25 mouse cellular contexts compared by ENCODE assay signal in the genomic region with DNA sequence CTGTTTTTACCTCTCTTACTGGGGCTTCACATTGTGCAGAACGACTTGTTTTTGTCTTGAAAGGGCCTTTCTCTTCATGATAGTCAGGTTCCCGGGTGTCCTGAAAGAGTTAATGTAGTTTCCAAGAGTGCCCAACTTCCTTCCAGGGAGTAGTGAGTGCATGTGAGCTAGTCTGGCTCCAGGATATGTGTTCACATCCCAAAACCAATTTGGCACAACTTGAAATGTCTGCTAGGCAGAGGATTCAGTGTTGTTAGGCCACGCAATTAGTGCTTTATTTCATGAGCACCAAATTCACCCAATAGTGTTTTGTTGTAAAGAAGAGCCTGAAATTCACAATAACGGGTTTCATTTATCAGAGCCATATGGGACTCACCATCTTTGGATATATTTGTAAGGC. TPM values are rescaled to one million over a fixed set of nuclear protein-coding genes. Genes with fewer than 3 reads are reported as not detected.
DNase-seq lines count a peak whose midpoint lies in the region; ATAC-seq and TF ChIP-seq lines count a peak whose summit lies in the region.
"Had no signal": no experiment of that assay in that cellular context is flagged by ENCODE, and none has a peak within 500 bp of the region (broad histone marks: within the 10 kb centered on the region; RNA-seq: fewer than 3 reads in every experiment).

No protein-coding gene starts in this region.

- no peak for TF ChIP-seq CTCF in brain, embryonic 14.5 days (IDR thresholded peaks at IDR 0.05; ENCODE audit: borderline replicate concordance, extremely low read depth, insufficient read depth, insufficient read length)
- no peak for TF ChIP-seq CTCF in forebrain, postnatal 0 days (IDR thresholded peaks at IDR 0.05; ENCODE audit: low read depth)

- H3K4me2 ChIP-seq in forebrain, embryonic 14.5 days (ENCODE audit: low read length): no peak overlapping the region
- no peak overlapping the region for H3K4me2 ChIP-seq in heart, embryonic 11.5 days
- H3K4me2 ChIP-seq in forebrain, postnatal 0 days (ENCODE audit: low read depth): no peak overlapping the region
- H3K4me2 ChIP-seq: embryonic facial prominence, embryonic 12.5 days; embryonic facial prominence, embryonic 15.5 days; hindbrain, embryonic 12.5 days; hindbrain, embryonic 15.5 days had no signal

- H3K27me3 ChIP-seq in forebrain, embryonic 14.5 days (replicated peaks; ENCODE audit: control insufficient read depth, insufficient read depth, low read length): no peaks in the 10 kb centered on the region
- no peaks in the 10 kb centered on the region for H3K27me3 ChIP-seq in forebrain, embryonic 10.5 days (ENCODE audit: poor library complexity, severe bottlenecking)
- no peaks in the 10 kb centered on the region for H3K27me3 ChIP-seq in heart, embryonic 11.5 days (ENCODE audit: control insufficient read depth, insufficient read depth, low read length)
- no peaks in the 10 kb centered on the region for H3K27me3 ChIP-seq in forebrain, postnatal 0 days (ENCODE audit: insufficient read depth, low read length)
- H3K27me3 ChIP-seq: CH12.LX; embryonic facial prominence, embryonic 12.5 days; embryonic facial prominence, embryonic 15.5 days; hindbrain, embryonic 12.5 days; hindbrain, embryonic 15.5 days; Patski had no signal

- WGBS in forebrain, embryonic 14.5 days: 31% methylated on average over 4 of the region's 4 CpGs
- 65% methylated on average over 4 of the region's 4 CpGs for WGBS in forebrain, embryonic 10.5 days
- 65% methylated on average over 4 of the region's 4 CpGs for WGBS in heart, embryonic 11.5 days (ENCODE audit: insufficient replicate concordance)
- whole genome bisulfite sequencing in forebrain, postnatal 0 days: 28% methylated on average over 4 of the region's 4 CpGs

- no peak overlapping the region for H3K4me3 ChIP-seq in forebrain, embryonic 14.5 days (ENCODE audit: low read depth, low read length)
- H3K4me3 ChIP-seq in forebrain, embryonic 10.5 days: no peak overlapping the region
- no peak overlapping the region for H3K4me3 ChIP-seq in heart, embryonic 11.5 days (ENCODE audit: low read depth, low read length)
- H3K4me3 ChIP-seq in forebrain, postnatal 0 days (ENCODE audit: low read depth, low read length): no peak overlapping the region
- H3K4me3 ChIP-seq: embryonic facial prominence, embryonic 12.5 days; embryonic facial prominence, embryonic 15.5 days; heart, adult 2 months; heart, embryonic 10.5 days; hindbrain, embryonic 12.5 days; hindbrain, embryonic 15.5 days had no signal

- peak; percentile 65; the same call in 1 of the 2 replicates for ATAC-seq in forebrain, embryonic 14.5 days
- no peak for ATAC-seq in heart, embryonic 11.5 days (replicated peaks; ENCODE audit: insufficient number of reproducible peaks, low FRiP score, low TSS enrichment)
- peak; percentile 38; the same call in 1 of the 2 replicates for ATAC-seq in forebrain, postnatal 0 days
- ATAC-seq: intestine, postnatal 0 days; Patski had no signal

- no peaks in the 10 kb centered on the region for H3K9me3 ChIP-seq in forebrain, embryonic 14.5 days (replicated peaks; ENCODE audit: control insufficient read depth, low read length)
- no peaks in the 10 kb centered on the region for H3K9me3 ChIP-seq in forebrain, embryonic 10.5 days
- no peaks in the 10 kb centered on the region for H3K9me3 ChIP-seq in heart, embryonic 11.5 days (replicated peaks; ENCODE audit: control insufficient read depth, low read length)
- no peaks in the 10 kb centered on the region for H3K9me3 ChIP-seq in forebrain, postnatal 0 days (ENCODE audit: low read length)
- H3K9me3 ChIP-seq: embryonic facial prominence, embryonic 12.5 days; embryonic facial prominence, embryonic 15.5 days; G1E; heart, embryonic 10.5 days; hindbrain, embryonic 12.5 days; hindbrain, embryonic 15.5 days had no signal

- H3K4me1 ChIP-seq in forebrain, embryonic 14.5 days (ENCODE audit: control insufficient read depth, insufficient read depth, low read length): no peaks in the 10 kb centered on the region
- no peaks in the 10 kb centered on the region for H3K4me1 ChIP-seq in forebrain, embryonic 10.5 days
- H3K4me1 ChIP-seq in heart, embryonic 11.5 days (ENCODE audit: control insufficient read depth, insufficient read depth, low read length): no peaks in the 10 kb centered on the region
- no peaks in the 10 kb centered on the region for H3K4me1 ChIP-seq in forebrain, postnatal 0 days (ENCODE audit: insufficient read depth)
- H3K4me1 ChIP-seq: embryonic facial prominence, embryonic 15.5 days; heart, embryonic 10.5 days; hindbrain, embryonic 12.5 days; hindbrain, embryonic 15.5 days had no signal

- H3K9ac ChIP-seq in forebrain, embryonic 14.5 days (ENCODE audit: low read length): no peak overlapping the region
- H3K9ac ChIP-seq in heart, embryonic 11.5 days (ENCODE audit: low read depth, low read length): no peak overlapping the region
- H3K9ac ChIP-seq in forebrain, postnatal 0 days: no peak overlapping the region
- H3K9ac ChIP-seq: embryonic facial prominence, embryonic 12.5 days; embryonic facial prominence, embryonic 15.5 days; hindbrain, embryonic 12.5 days; hindbrain, embryonic 15.5 days had no signal

- no peaks in the 10 kb centered on the region for H3K36me3 ChIP-seq in forebrain, embryonic 14.5 days (ENCODE audit: control insufficient read depth, insufficient read depth, low read length)
- no peaks in the 10 kb centered on the region for H3K36me3 ChIP-seq in forebrain, embryonic 10.5 days (replicated peaks)
- H3K36me3 ChIP-seq in heart, embryonic 11.5 days (ENCODE audit: control insufficient read depth, insufficient read depth, low read length): no peaks in the 10 kb centered on the region
- H3K36me3 ChIP-seq in forebrain, postnatal 0 days (ENCODE audit: insufficient read depth): no peaks in the 10 kb centered on the region
- H3K36me3 ChIP-seq: embryonic facial prominence, embryonic 12.5 days; embryonic facial prominence, embryonic 15.5 days; G1E; heart, embryonic 10.5 days; hindbrain, embryonic 12.5 days; hindbrain, embryonic 15.5 days had no signal

- peak; percentile 77 for DNase-seq in forebrain, embryonic 14.5 days (ENCODE audit: low spot score)
- DNase-seq in forebrain, embryonic 10.5 days (ENCODE audit: extremely low spot score, low spot score): no peak
- DNase-seq in heart, adult 11 months: peak; percentile 60
- DNase-seq in brain, embryonic 14.5 days (ENCODE audit: low read depth): peak; percentile 88
- DNase-seq in forebrain, postnatal 0 days: peak; percentile 42
- DNase-seq in thymus, postnatal 10 days (ENCODE audit: low spot score in 2 of 2): no peak
- DNase-seq: adrenal gland, postnatal 10 days; adrenal gland, postnatal 36 days; B cell, adult 2 months; cerebellum, adult 11 months; cerebellum, adult 2 months; cerebellum, adult 9-11 months; cerebellum, postnatal 25 days; gastrocnemius, postnatal 14 days; heart, adult 2 months had no signal

- H3K27ac ChIP-seq in forebrain, embryonic 14.5 days (ENCODE audit: low read depth, low read length): no peak overlapping the region
- H3K27ac ChIP-seq in forebrain, embryonic 10.5 days: no peak overlapping the region
- no peak overlapping the region for H3K27ac ChIP-seq in heart, embryonic 11.5 days (ENCODE audit: low read depth, low read length)
- H3K27ac ChIP-seq in forebrain, postnatal 0 days (ENCODE audit: low read depth, low read length): no peak overlapping the region
- H3K27ac ChIP-seq: embryonic facial prominence, embryonic 12.5 days; embryonic facial prominence, embryonic 15.5 days; heart, adult 2 months; heart, embryonic 10.5 days; hindbrain, embryonic 12.5 days; hindbrain, embryonic 15.5 days had no signal

- TF ChIP-seq POLR2A in brain, embryonic 14.5 days (IDR thresholded peaks at IDR 0.05; ENCODE audit: borderline replicate concordance, extremely low read depth, insufficient read depth, insufficient read length, poor library complexity, severe bottlenecking): no peak

RNA-seq across cellular contexts. Expression of gene Zbtb20, which starts 45.8 kb away (rescaled TPM):
- 41.0 and 86.0 TPM in 2 replicates for polyA plus RNA-seq in forebrain, embryonic 14.5 days (2014; fragmentation: Nextera tagmentation; extraction: Ambion mirVana)
- polyA plus RNA-seq in forebrain, embryonic 10.5 days (2016; fragmentation: Nextera tagmentation; extraction: Ambion mirVana): 15.9 and 17.3 TPM in 2 replicates
- 38.2 and 39.0 TPM in 2 replicates for polyA plus RNA-seq in heart, embryonic 11.5 days (2014; fragmentation: Nextera tagmentation; extraction: Ambion mirVana)
- 13.1 and 18.0 TPM in 2 replicates for polyA plus RNA-seq in brain, embryonic 14.5 days (2012; rRNA removed)
- total RNA-seq in forebrain, postnatal 0 days (2014; rRNA removed): 38.5 and 63.4 TPM in 2 replicates
- 29.1 and 90.9 TPM in 2 replicates for polyA plus RNA-seq in forebrain, postnatal 0 days (2015; fragmentation: Nextera tagmentation; extraction: Ambion mirVana)

Comparison
In these comparisons a context has a peak if more than half of its experiments do, and no peak if none do; other contexts are left out.
1. DNase-seq: peak in forebrain, embryonic 14.5 days (single experiment), heart, adult 11 months (single experiment), brain, embryonic 14.5 days (single experiment) and forebrain, postnatal 0 days (single experiment); none in forebrain, embryonic 10.5 days (single experiment) and thymus, postnatal 10 days (0 of 2).